Mouse (Mus musculus) midbrain, embryonic 12.5 days (tissue): Measurements from ENCODE around the gene Ghrhr. TPM values are rescaled to one million over a fixed set of nuclear protein-coding genes. Genes with fewer than 3 reads are reported as not detected.

Experiments used
- ATAC-seq: fragments of 200-750 bp; cut with Nextera tagmentation; 2 replicates; pipeline ENCODE4 v1.8.0; 2017; ENCODE audit warnings: low read depth, moderate TSS enrichment, moderate library complexity; ENCODE audit not compliant: low FRiP score
- H3K27ac ChIP-seq: fragments of 300-500 bp; sonication (generic); replicated peaks from 2 replicates; pipeline ENCODE4 v1.5.1; 2016; ENCODE audit warnings: mild to moderate bottlenecking
- H3K27me3 ChIP-seq: fragments of 300-500 bp; sonication (generic); 2 replicates; pipeline ENCODE4 v1.6.1; 2016; ENCODE audit warnings: mild to moderate bottlenecking
- H3K36me3 ChIP-seq: fragments of 300-500 bp; sonication (generic); 2 replicates; pipeline ENCODE4 v1.6.1; 2016
- H3K4me1 ChIP-seq: fragments of 300-500 bp; sonication (generic); 2 replicates; pipeline ENCODE4 v1.6.1; 2016
- H3K4me2 ChIP-seq: fragments of 300-500 bp; sonication (generic); replicated peaks from 2 replicates; pipeline ENCODE4 v1.6.1; 2016; ENCODE audit warnings: mild to moderate bottlenecking, moderate library complexity
- H3K4me3 ChIP-seq: fragments of 300-500 bp; sonication (generic); 2 replicates; pipeline ENCODE4 v1.5.1; 2016; ENCODE audit warnings: mild to moderate bottlenecking
- H3K9ac ChIP-seq: fragments of 300-500 bp; sonication (generic); replicated peaks from 2 replicates; pipeline ENCODE4 v1.6.1; 2016; ENCODE audit warnings: mild to moderate bottlenecking, moderate library complexity
- H3K9me3 ChIP-seq: fragments of 300-500 bp; sonication (generic); 2 replicates; pipeline ENCODE4 v1.6.1; 2016; ENCODE audit warnings: mild to moderate bottlenecking
- WGBS: fragments of 180-500 bp; shearing (Covaris S2); methylation state at CpG from one replicate; pipeline ENCODE4 v1.1.7; 2016; 5-methylcytosine and 5-hydroxymethylcytosine counted together
- polyA plus RNA-seq: library from polyadenylated mRNA; unstranded; fragments of >200 nt; fragmentation: Nextera tagmentation; extraction: Ambion mirVana; gene quantifications from 2 replicates; pipeline ENCODE4 v1.2.1, GENCODE M21; 2016

The Ghrhr gene
- polyA plus RNA-seq, 1 experiment from 2014 or later = not detected

DNA sequence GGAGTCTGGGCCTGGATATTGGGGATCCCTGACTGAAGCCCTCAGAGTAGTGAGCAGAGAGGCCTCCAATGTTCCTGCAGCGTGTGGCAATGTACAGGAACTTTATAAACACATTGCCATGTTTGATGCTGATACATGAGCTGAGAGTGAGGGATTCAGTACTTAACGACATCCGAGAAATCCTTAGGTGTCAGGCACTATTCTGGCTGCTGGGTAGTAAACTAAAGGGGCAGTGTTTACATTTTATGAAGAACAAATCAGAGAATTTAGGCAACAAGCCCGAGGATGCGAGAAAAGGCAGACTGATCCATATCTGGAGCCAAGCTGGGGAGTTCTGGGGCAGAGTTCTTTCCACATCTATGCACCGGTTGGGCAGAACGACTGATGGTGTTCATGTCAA, 20.5 kb upstream of the Ghrhr start:
- H3K4me2 ChIP-seq = no peak overlapping the region
- H3K4me3 ChIP-seq = no peak overlapping the region
- peaks cover 7% of the 10 kb centered on the region; the same call in 1 of the 2 replicates for H3K4me1 ChIP-seq
- WGBS = 84% methylated on average over 7 of the region's 7 CpGs
- no peaks in the 10 kb centered on the region for H3K9me3 ChIP-seq
- no peaks in the 10 kb centered on the region for H3K36me3 ChIP-seq
- no peak for ATAC-seq
- no peak overlapping the region for H3K9ac ChIP-seq
- H3K27ac ChIP-seq = no peak overlapping the region
- no peaks in the 10 kb centered on the region for H3K27me3 ChIP-seq

DNA sequence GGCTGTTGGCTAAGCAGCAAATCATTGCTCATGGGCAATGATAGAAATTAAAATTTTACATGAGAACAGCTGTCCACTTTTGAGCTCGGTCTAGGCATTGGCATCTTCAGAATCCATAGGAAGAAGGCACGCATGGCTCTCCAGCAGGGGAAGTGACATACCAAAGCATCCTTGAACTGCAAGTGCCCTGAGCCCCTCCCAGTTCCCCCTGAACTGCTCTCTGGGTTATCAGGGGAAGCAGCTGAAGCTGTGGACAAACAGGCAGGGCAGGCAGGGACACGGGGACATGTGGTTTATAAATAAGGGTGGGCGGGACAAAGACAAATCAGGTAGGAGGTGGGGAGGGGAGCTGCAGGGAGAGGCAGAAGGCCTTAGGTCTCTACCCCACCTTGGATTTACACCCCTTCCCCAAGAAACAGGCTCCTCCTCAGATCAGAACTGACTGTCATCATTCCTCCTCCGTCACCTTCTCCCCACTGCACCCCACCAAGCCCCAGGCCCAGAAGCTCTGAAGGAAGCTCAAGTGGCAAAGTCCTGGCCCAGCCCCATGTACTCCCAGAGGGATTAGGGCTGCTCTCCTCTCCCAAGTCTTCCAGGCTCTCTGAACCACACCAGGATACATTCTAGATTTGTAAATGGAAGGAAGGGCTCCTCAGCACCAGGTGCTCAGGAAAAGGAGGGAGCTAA, 19.9 kb upstream of the Ghrhr start:
- no peak overlapping the region for H3K27ac ChIP-seq
- no peaks in the 10 kb centered on the region for H3K36me3 ChIP-seq
- WGBS = 74% methylated on average over 5 of the region's 5 CpGs
- no peak for ATAC-seq
- H3K4me2 ChIP-seq = no peak overlapping the region
- peaks cover 7% of the 10 kb centered on the region; the same call in 1 of the 2 replicates for H3K4me1 ChIP-seq
- H3K4me3 ChIP-seq = no peak overlapping the region
- H3K9ac ChIP-seq = no peak overlapping the region
- no peaks in the 10 kb centered on the region for H3K9me3 ChIP-seq
- H3K27me3 ChIP-seq = no peaks in the 10 kb centered on the region

DNA sequence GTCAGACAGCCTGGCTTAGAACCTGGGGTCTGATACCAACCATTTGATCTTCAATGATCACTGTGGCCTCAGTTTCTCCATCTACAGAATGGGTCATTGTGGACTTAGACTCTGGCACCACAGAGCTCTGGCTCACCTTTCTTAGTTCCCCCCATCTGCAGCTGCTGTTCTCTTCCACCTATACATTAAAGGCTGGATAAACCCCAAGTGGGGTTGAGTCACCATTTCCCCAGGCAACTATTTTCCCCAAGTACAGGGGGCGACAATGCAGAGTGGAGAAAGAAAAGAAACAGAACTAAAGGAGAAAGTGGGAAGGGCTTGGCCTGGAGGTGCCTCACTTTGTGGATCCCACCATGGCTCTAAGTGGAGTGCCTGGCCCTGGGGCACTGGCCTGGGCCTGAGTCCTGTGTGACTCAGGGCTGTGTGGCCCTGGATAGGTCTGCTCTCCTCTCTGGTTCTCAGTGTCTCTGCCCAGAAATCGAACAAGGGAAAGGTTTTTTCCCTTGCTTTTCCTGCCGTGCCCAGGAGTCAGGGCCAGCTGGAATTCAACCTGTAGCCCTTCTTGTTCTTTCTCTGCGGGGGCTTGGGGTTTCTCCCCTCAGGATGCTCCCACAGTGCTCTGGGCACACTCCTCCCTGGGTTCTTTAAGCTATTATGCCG, 19.0 kb upstream of the Ghrhr start:
- no peaks in the 10 kb centered on the region for H3K9me3 ChIP-seq
- no peak for ATAC-seq
- no peaks in the 10 kb centered on the region for H3K27me3 ChIP-seq
- 73% methylated on average over 5 of the region's 5 CpGs for WGBS
- no peak overlapping the region for H3K4me2 ChIP-seq
- no peak overlapping the region for H3K9ac ChIP-seq
- H3K36me3 ChIP-seq = no peaks in the 10 kb centered on the region
- no peak overlapping the region for H3K27ac ChIP-seq
- no peak overlapping the region for H3K4me3 ChIP-seq
- H3K4me1 ChIP-seq = peaks cover 7% of the 10 kb centered on the region; the same call in 1 of the 2 replicates

DNA sequence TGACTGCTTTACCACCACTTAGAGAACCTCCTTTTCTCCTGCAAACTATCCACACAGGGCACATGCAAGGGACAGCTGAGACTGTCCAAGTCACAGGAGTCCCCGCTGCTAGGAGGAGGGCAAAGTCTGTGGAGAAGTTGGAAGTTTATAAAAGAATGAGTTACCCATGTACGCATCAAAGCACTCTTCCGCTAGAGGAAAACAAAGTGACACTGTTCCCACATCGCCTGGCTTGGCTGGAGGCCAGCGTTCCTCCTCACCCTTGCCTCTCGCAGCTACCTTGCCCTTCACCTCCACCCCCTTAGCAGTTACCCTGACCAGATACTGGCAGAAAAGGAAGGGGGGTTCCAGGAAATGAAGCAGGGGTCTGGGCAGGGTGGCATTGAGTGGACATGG, 18.5 kb upstream of the Ghrhr start:
- H3K27ac ChIP-seq = no peak overlapping the region
- no peak overlapping the region for H3K4me2 ChIP-seq
- no peak overlapping the region for H3K4me3 ChIP-seq
- no peaks in the 10 kb centered on the region for H3K36me3 ChIP-seq
- H3K27me3 ChIP-seq = no peaks in the 10 kb centered on the region
- peaks cover 7% of the 10 kb centered on the region; the same call in 1 of the 2 replicates for H3K4me1 ChIP-seq
- 64% methylated on average over 6 of the region's 6 CpGs for WGBS
- H3K9ac ChIP-seq = no peak overlapping the region
- no peaks in the 10 kb centered on the region for H3K9me3 ChIP-seq
- no peak for ATAC-seq

DNA sequence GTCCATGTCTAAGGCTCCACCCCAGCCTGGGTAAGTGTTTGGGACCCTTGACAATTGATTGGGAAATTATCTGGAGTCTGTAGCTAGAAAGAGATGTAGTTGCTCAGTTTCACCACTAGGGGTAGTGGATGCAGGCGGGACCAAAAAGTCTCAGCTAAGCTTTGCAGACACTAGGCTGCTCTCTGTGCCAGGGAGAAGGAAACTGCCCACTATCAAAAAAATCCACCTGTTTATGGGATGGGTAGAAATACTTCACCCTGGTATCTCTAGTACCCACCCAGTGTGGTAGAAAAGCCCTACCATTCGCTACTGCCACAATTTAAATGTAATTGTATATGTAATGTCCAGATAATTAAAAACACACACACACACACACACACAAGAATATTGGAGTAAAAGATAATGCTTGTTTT, 17.4 kb upstream of the Ghrhr start:
- Histone ChIP-seq H3K27me3 (no peaks in the 10 kb centered on the region), H3K36me3 (no peaks in the 10 kb centered on the region), H3K27ac (no peak overlapping the region), H3K9me3 (no peaks in the 10 kb centered on the region), H3K4me2 (no peak overlapping the region), H3K4me3 (no peak overlapping the region), H3K4me1 (peaks cover 7% of the 10 kb centered on the region; the same call in 1 of the 2 replicates), H3K9ac (no peak overlapping the region)
- 41% methylated on average over 2 of the region's 2 CpGs for WGBS
- ATAC-seq = 0 out of 2 replicates have a peak, but pooled peaks have one; percentile 41

DNA sequence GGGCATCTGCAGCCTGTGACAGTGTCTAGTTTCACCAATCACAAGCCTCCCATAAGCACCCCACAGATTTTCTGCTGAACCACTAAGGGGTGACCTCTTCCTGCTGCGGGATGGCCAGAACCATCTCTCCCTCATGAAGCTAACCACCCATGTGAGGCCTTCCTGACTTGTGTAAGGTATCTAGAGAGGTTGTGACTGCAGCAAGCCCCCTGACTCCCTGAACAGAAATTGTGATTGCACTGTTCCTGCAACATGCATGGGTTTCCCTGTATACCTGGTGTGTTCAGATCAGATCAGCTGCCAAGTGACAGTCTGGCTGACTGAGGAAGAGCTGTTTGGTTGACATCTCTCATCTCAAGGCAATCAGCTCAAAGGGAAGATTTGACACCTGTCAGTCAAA, 13.4 kb upstream of the Ghrhr start:
- Histone ChIP-seq H3K4me2 (no peak overlapping the region), H3K36me3 (no peaks in the 10 kb centered on the region), H3K4me1 (peaks cover 2% of the 10 kb centered on the region; the same call in 1 of the 2 replicates), H3K27me3 (no peaks in the 10 kb centered on the region), H3K9ac (no peak overlapping the region), H3K4me3 (no peak overlapping the region), H3K9me3 (no peaks in the 10 kb centered on the region), H3K27ac (no peak overlapping the region)
- ATAC-seq = no peak
- 88% methylated on average over 1 of the region's 1 CpGs for WGBS

DNA sequence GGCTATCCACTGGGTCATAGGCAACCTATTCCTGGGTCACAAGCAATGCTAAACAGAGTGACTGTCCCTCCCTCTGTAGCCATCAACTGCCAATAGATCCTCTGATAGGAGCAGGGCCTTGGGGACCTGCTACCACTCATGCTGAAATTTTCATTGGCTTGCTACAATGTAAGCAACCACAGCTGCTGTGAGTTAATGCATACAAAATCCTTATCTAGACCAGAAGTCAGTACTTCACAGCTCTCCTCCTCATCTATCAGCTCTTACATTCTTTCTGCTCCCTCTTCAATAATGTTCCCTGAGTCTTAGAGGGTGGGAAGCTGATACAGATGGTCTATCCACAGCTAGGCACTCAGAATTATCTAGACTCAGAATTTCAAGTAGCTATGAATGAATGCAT, 9.0 kb upstream of the Ghrhr start:
- no peak overlapping the region for H3K4me2 ChIP-seq
- no peaks in the 10 kb centered on the region for H3K9me3 ChIP-seq
- H3K27ac ChIP-seq = no peak overlapping the region
- H3K36me3 ChIP-seq = no peaks in the 10 kb centered on the region
- H3K4me1 ChIP-seq = no peaks in the 10 kb centered on the region
- no peak overlapping the region for H3K9ac ChIP-seq
- no peak for ATAC-seq
- no peaks in the 10 kb centered on the region for H3K27me3 ChIP-seq
- H3K4me3 ChIP-seq = no peak overlapping the region

DNA sequence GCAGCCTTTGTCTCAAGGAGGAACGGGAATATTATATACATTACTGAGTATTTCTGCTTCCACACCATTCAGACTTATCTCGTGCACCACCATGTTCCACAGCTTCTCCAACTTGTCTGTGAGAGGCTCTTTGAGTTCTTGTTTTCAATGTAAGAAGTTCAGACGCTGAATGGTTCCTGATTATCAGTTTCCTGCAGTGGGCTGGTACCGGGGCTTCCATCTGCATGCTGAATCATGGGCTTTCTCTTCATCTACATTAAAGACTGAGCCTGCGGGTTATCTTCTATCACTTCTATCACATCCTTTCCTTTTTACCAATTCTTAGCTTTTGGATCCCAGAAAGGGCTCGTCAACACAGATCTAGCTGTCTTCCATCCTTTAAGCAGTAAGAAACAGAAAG, 5.3 kb upstream of the Ghrhr start:
- H3K4me2 ChIP-seq = no peak overlapping the region
- ATAC-seq = no peak
- no peak overlapping the region for H3K4me3 ChIP-seq

DNA sequence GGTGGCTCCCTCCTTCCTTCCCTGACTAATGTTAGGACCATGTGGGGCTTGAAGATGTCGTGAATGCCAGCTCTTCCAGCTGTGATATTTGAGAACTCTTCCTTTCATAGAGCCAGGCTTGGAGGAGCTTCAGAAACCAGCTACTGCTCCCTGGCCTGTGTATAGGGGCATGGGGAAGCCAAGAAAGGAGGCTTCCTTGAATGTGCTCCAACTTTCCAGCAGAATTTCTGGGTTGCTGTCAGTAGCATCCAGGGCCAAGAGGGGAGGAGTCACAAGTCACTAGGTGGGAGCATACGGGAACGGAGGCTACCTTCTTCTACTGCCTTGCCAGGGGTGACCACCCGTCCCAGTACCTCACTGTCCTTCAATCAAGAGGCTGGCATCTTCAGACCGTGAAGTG, 416 bp downstream of the Ghrhr start:
- Histone ChIP-seq H3K27ac (no peak overlapping the region), H3K4me3 (no peak overlapping the region), H3K4me1 (no peaks in the 10 kb centered on the region), H3K4me2 (no peak overlapping the region), H3K36me3 (no peaks in the 10 kb centered on the region), H3K9me3 (no peaks in the 10 kb centered on the region), H3K27me3 (peaks cover 1% of the 10 kb centered on the region; the same call in 1 of the 2 replicates), H3K9ac (no peak overlapping the region)
- ATAC-seq = no peak
- WGBS = 74% methylated on average over 5 of the region's 5 CpGs

More for the DNA sequence above, 5.3 kb upstream of the Ghrhr start:
- H3K9me3 ChIP-seq = no peaks in the 10 kb centered on the region
- H3K27ac ChIP-seq = no peak overlapping the region
- no peaks in the 10 kb centered on the region for H3K36me3 ChIP-seq
- H3K4me1 ChIP-seq = no peaks in the 10 kb centered on the region
- no peak overlapping the region for H3K9ac ChIP-seq
- 91% methylated on average over 6 of the region's 6 CpGs for WGBS
- no peaks in the 10 kb centered on the region for H3K27me3 ChIP-seq

DNA sequence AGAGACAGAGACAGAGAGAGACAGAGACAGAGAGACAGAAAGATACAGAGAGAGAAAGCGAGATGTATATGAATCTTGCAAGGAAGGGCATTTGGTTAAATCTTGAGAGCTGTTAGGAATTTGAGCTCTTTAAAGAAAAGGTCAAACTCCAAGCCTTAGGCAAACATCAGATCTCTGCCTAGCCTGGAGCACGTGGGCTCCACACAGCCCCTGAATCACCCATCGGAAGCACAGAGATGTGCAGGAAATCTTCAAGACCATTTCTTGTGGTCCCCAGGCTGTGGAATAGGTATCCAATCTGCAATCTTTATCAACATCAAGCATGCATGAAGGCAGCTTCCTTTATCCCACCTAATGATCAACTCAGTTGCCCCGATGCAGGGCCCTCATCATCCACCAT, 1.4 kb downstream of the Ghrhr start:
- WGBS = 83% methylated on average over 4 of the region's 4 CpGs
- ATAC-seq = no peak

DNA sequence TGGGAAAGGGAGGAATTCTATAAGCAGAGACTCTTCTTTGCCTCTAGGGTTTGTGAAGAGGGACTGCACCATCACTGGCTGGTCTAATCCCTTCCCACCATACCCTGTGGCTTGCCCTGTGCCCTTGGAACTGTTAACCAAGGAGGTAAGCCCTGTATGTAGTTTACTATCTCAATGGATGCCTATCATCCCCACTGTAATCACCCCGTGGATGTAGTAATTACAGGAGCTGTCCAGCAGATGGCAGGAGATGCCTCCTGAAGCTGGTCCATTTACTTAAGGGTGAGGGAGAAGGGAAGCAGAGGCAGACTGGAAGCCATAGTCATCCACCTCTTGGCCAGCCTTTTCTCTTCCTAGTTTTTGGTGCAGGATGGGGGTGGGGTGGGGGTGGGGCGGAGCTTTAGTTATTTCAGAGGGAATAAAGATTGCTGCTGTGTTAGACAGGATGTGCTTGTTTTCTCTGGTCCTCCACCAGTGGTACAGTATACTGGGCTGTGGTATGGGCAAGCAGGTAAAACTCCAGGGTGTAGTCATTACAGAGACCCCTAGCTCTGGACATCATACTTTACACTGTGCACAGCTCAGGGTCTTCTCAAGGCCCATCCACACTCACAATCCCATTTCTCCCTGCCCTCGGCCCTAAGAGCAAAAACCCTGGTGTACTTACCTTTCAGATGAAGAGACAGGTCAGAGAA, 3.7 kb downstream of the Ghrhr start:
- ATAC-seq = peak; percentile 71
- no peak overlapping the region for H3K9ac ChIP-seq
- no peaks in the 10 kb centered on the region; the same call in 1 of the 2 replicates for H3K4me1 ChIP-seq
- no peak overlapping the region for H3K4me3 ChIP-seq
- H3K27me3 ChIP-seq = peaks cover 4% of the 10 kb centered on the region; the same call in 1 of the 2 replicates
- H3K36me3 ChIP-seq = no peaks in the 10 kb centered on the region
- H3K4me2 ChIP-seq = no peak overlapping the region
- H3K9me3 ChIP-seq = no peaks in the 10 kb centered on the region
- 39% methylated on average over 3 of the region's 3 CpGs for WGBS
- no peak overlapping the region for H3K27ac ChIP-seq

More for the DNA sequence above, 1.4 kb downstream of the Ghrhr start:
- Histone ChIP-seq H3K9me3 (no peaks in the 10 kb centered on the region), H3K4me3 (no peak overlapping the region), H3K9ac (no peak overlapping the region), H3K4me2 (no peak overlapping the region), H3K36me3 (no peaks in the 10 kb centered on the region), H3K4me1 (no peaks in the 10 kb centered on the region; the same call in 1 of the 2 replicates), H3K27ac (no peak overlapping the region), H3K27me3 (peaks cover 4% of the 10 kb centered on the region; the same call in 1 of the 2 replicates)

DNA sequence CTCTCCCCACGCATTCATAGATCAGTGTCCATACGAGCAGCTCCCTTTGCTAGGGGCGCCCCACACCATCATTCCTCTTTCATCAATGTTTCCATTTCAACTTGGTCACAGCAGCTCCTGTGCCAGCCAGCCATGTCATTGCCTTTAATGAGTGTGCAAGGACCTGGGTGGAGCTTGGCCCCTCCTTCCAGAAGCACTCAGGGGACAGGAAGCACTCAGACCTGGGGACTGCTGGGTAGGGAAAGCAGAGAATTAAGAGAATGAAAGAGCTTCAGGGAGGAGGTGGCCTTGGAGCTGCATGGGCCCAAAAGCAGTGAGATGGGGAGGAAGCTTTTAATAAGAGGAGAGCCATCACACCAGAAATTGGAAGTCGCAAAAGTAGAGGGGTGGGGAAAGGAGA, 5.9 kb downstream of the Ghrhr start:
- H3K27me3 ChIP-seq = peaks cover 4% of the 10 kb centered on the region; the same call in 1 of the 2 replicates
- H3K4me2 ChIP-seq = no peak overlapping the region
- H3K4me3 ChIP-seq = no peak overlapping the region
- no peak for ATAC-seq
- H3K36me3 ChIP-seq = no peaks in the 10 kb centered on the region
- no peak overlapping the region for H3K9ac ChIP-seq
- H3K4me1 ChIP-seq = no peaks in the 10 kb centered on the region; the same call in 1 of the 2 replicates
- no peaks in the 10 kb centered on the region for H3K9me3 ChIP-seq
- 81% methylated on average over 4 of the region's 4 CpGs for WGBS
- H3K27ac ChIP-seq = no peak overlapping the region
